Mouse (Mus musculus) stomach, postnatal 0 days (tissue): ENCODE measurements at regions not wholly inside any gene's neighbourhood (a gene's known extent, or its start where the extent isn't known, plus 50 kb on each side); places are given as distances from the start of the nearest gene placed in this dataset.

Experiments
- CTCF ChIP-seq: IDR thresholded peaks from 2 replicates; pipeline ENCODE4 v1.5.1; 2016; ENCODE audit warnings: antibody characterized with exemption, low read depth, mild to moderate bottlenecking, moderate library complexity
- EP300 ChIP-seq: optimal IDR thresholded peaks from 2 replicates; pipeline ENCODE3; 2016; ENCODE audit warnings: antibody characterized with exemption

DNA sequence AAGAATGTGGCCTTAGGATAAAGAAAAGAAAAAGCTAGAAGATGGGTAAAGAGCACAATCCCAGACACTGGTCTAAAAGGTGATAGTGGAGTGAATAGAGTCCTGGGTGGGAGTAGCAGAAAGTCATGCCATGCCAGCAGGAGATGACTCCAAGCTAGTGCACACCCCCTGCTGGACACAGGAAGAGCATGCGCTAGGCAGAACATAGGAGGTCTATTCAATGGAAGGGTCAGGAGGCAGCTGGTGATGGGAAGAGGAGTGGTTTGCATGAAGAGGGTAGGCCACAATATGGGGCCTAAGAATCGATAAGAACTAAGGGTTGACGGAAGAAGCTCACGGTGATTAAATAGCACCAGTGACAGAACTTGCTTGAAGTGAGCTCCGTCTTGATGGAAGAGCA lies 119.3 kb upstream of the Zfp746 start:
- peak; percentile 47 for TF ChIP-seq CTCF
- no peak for TF ChIP-seq EP300
